22 mouse cellular contexts compared by ENCODE assay signal in genomic region chr9:77302340-77302739, GRCm38 (mm10). TPM values are rescaled to one million over a fixed set of nuclear protein-coding genes. Genes with fewer than 3 reads are reported as not detected.
DNase-seq lines count a peak whose midpoint lies in the region; ATAC-seq and TF ChIP-seq lines count a peak whose summit lies in the region.
"Had no signal": no experiment of that assay in that cellular context is flagged by ENCODE, and none has a peak within 500 bp of the region (broad histone marks: within the 10 kb centered on the region; RNA-seq: fewer than 3 reads in every experiment).

No protein-coding gene starts in this region.

- TF ChIP-seq CTCF in hindbrain, postnatal 0 days (IDR thresholded peaks at IDR 0.05; ENCODE audit: low read depth), result no peak

- no peaks in the 10 kb centered on the region for H3K27me3 ChIP-seq in hindbrain, postnatal 0 days (ENCODE audit: insufficient read depth, low read length)
- H3K27me3 ChIP-seq in hindbrain, embryonic 14.5 days (ENCODE audit: control insufficient read depth, insufficient read depth, low read length), result no peaks in the 10 kb centered on the region
- H3K27me3 ChIP-seq: embryonic facial prominence, embryonic 13.5 days; forebrain, embryonic 12.5 days; limb, embryonic 15.5 days had no signal

- no peak overlapping the region for H3K9ac ChIP-seq in hindbrain, postnatal 0 days (replicated peaks; ENCODE audit: low read length)
- no peak overlapping the region for H3K9ac ChIP-seq in hindbrain, embryonic 14.5 days
- H3K9ac ChIP-seq: embryonic facial prominence, embryonic 13.5 days; forebrain, embryonic 12.5 days; limb, embryonic 15.5 days had no signal

- H3K9me3 ChIP-seq in hindbrain, postnatal 0 days (ENCODE audit: low read length), result no peaks in the 10 kb centered on the region
- H3K9me3 ChIP-seq in hindbrain, embryonic 14.5 days (ENCODE audit: control insufficient read depth, low read length), result 0 out of 2 replicates have a peak, but pooled peaks cover 7% of the 10 kb centered on the region
- H3K9me3 ChIP-seq: embryonic facial prominence, embryonic 13.5 days; forebrain, embryonic 12.5 days; limb, embryonic 15.5 days had no signal

- no peaks in the 10 kb centered on the region for H3K4me1 ChIP-seq in hindbrain, postnatal 0 days (ENCODE audit: insufficient read depth, low read length)
- H3K4me1 ChIP-seq in hindbrain, embryonic 14.5 days (replicated peaks; ENCODE audit: control insufficient read depth, insufficient read depth, low read length), result no peaks in the 10 kb centered on the region
- H3K4me1 ChIP-seq: embryonic facial prominence, embryonic 13.5 days; forebrain, embryonic 12.5 days; hindbrain, embryonic 10.5 days; limb, embryonic 15.5 days had no signal

- H3K4me3 ChIP-seq in hindbrain, postnatal 0 days (ENCODE audit: low read length), result no peak overlapping the region
- H3K4me3 ChIP-seq in hindbrain, embryonic 14.5 days (replicated peaks; ENCODE audit: low read length), result no peak overlapping the region
- H3K4me3 ChIP-seq: embryonic facial prominence, embryonic 13.5 days; forebrain, embryonic 12.5 days; hindbrain, embryonic 10.5 days; limb, embryonic 15.5 days had no signal

- peak; percentile 10 for DNase-seq in hindbrain, postnatal 0 days (ENCODE audit: low spot score)
- DNase-seq in hindbrain, embryonic 14.5 days (ENCODE audit: low spot score), result no peak
- peak; percentile 24 for DNase-seq in right cerebral cortex, postnatal 25 days
- no peak for DNase-seq in right cerebral cortex, postnatal 4 days
- DNase-seq in layer of hippocampus, adult 18-20 months (ENCODE audit: low spot score in 2 of 2), result peak; percentile 13 to 63
- no peak for DNase-seq in kidney, adult 8-10 months
- DNase-seq in thymus, postnatal 14 days, result no peak
- DNase-seq: adrenal gland, adult 8-10 months; cerebellum, adult 18-20 months; gastrocnemius, postnatal 10 days; kidney, adult 9 months; kidney, postnatal 4 days; midbrain, embryonic 14.5 days; thymus, postnatal 36 days had no signal

- no peak overlapping the region for H3K4me2 ChIP-seq in hindbrain, postnatal 0 days (ENCODE audit: low read depth, low read length)
- H3K4me2 ChIP-seq in hindbrain, embryonic 14.5 days (replicated peaks), result no peak overlapping the region
- H3K4me2 ChIP-seq: embryonic facial prominence, embryonic 13.5 days; forebrain, embryonic 12.5 days; limb, embryonic 15.5 days had no signal

- ATAC-seq in hindbrain, postnatal 0 days, result no peak
- no peak for ATAC-seq in hindbrain, embryonic 14.5 days (ENCODE audit: low FRiP score)
- ATAC-seq: inflammation-experienced regulatory T-cells, adult 6 months had no signal

- H3K36me3 ChIP-seq in hindbrain, postnatal 0 days (ENCODE audit: insufficient read depth, low read length), result no peaks in the 10 kb centered on the region
- H3K36me3 ChIP-seq in hindbrain, embryonic 14.5 days (replicated peaks; ENCODE audit: control insufficient read depth, insufficient read depth), result no peaks in the 10 kb centered on the region
- H3K36me3 ChIP-seq: embryonic facial prominence, embryonic 13.5 days; forebrain, embryonic 12.5 days; hindbrain, embryonic 10.5 days; limb, embryonic 15.5 days had no signal

- H3K27ac ChIP-seq in hindbrain, postnatal 0 days, result no peak overlapping the region
- H3K27ac ChIP-seq in hindbrain, embryonic 14.5 days, result no peak overlapping the region
- H3K27ac ChIP-seq: embryonic facial prominence, embryonic 13.5 days; forebrain, embryonic 12.5 days; hindbrain, embryonic 10.5 days; limb, embryonic 15.5 days; stomach, postnatal 0 days had no signal

- 61% methylated on average over 8 of the region's 8 CpGs for WGBS in hindbrain, postnatal 0 days
- WGBS in hindbrain, embryonic 14.5 days, result 80% methylated on average over 8 of the region's 8 CpGs

RNA-seq across cellular contexts. Expression of gene Mlip, which starts 50.4 kb away (rescaled TPM):
- total RNA-seq in hindbrain, postnatal 0 days (2014; rRNA removed), result 1.3 and 2.5 TPM in 2 replicates
- 2.1 and 3.3 TPM in 2 replicates for polyA plus RNA-seq in hindbrain, postnatal 0 days (2015; fragmentation: Nextera tagmentation; extraction: Ambion mirVana)
- 1.4 and 1.7 TPM in 2 replicates for polyA plus RNA-seq in hindbrain, embryonic 14.5 days (2014; fragmentation: Nextera tagmentation; extraction: Ambion mirVana)
- 10 to 100 TPM; 47.7 to 51.7 TPM for total RNA-seq in layer of hippocampus, adult 18-20 months (2021)
- total RNA-seq: ES-E14; megakaryocyte, adult 5-6 weeks had no signal

Comparison
In these comparisons a context has a peak if more than half of its experiments do, and no peak if none do; other contexts are left out.
1. DNase-seq: peak in hindbrain, postnatal 0 days (single experiment), right cerebral cortex, postnatal 25 days (single experiment) and layer of hippocampus, adult 18-20 months (2 of 2); none in hindbrain, embryonic 14.5 days (single experiment), right cerebral cortex, postnatal 4 days (single experiment), kidney, adult 8-10 months (0 of 2) and thymus, postnatal 14 days (single experiment).
2. RNA of gene Mlip, which starts 50.4 kb away (total RNA-seq): 47.7 to 51.7 TPM in layer of hippocampus, adult 18-20 months; 1.3 to 2.5 TPM in hindbrain, postnatal 0 days; every median in the first group is over 10 times any median in the second.